Mouse (Mus musculus): ENCODE results near the gene Rras2. TPM values are rescaled to one million over a fixed set of nuclear protein-coding genes. Genes with fewer than 3 reads are reported as not detected.

Gene Rras2
- total and polyA plus RNA-seq, 2 experiments from 2014 or later: 22.5 to 41.3 TPM

GRCm38 (mm10) chr7:114105886-114106285, 11.7 kb downstream of the Rras2 start:
- 91% methylated on average over 8 of the region's 8 CpGs for WGBS
- Histone ChIP-seq H3K9ac (replicated peaks; ENCODE audit: low read length, poor library complexity, severe bottlenecking) (no peak overlapping the region), H3K36me3 (ENCODE audit: insufficient read depth, low read length) (no peaks in the 10 kb centered on the region), H3K27me3 (ENCODE audit: insufficient read depth, low read length) (no peaks in the 10 kb centered on the region), H3K4me3 (ENCODE audit: low read depth, low read length) (no peak overlapping the region), H3K27ac (ENCODE audit: low read depth, low read length) (no peak overlapping the region), H3K4me2 (ENCODE audit: low read depth, low read length, poor library complexity, severe bottlenecking) (no peak overlapping the region), H3K4me1 (ENCODE audit: insufficient read depth, low read length) (no peaks in the 10 kb centered on the region), H3K9me3 (ENCODE audit: low read length) (no peaks in the 10 kb centered on the region)
- no peak for ATAC-seq (ENCODE audit: low FRiP score)
- no peak for DNase-seq (ENCODE audit: low spot score)
- TF ChIP-seq CTCF (IDR thresholded peaks at IDR 0.05): no peak

- Histone ChIP-seq H3K4me1 (ENCODE audit: insufficient read depth, low read length) (no peaks in the 10 kb centered on the region), H3K36me3 (ENCODE audit: insufficient read depth, low read length) (no peaks in the 10 kb centered on the region), H3K4me2 (ENCODE audit: low read depth, low read length, poor library complexity, severe bottlenecking) (no peak overlapping the region), H3K27me3 (ENCODE audit: insufficient read depth, low read length) (no peaks in the 10 kb centered on the region), H3K27ac (ENCODE audit: low read depth, low read length) (no peak overlapping the region), H3K9me3 (ENCODE audit: low read length) (no peaks in the 10 kb centered on the region), H3K9ac (replicated peaks; ENCODE audit: low read length, poor library complexity, severe bottlenecking) (no peak overlapping the region), H3K4me3 (ENCODE audit: low read depth, low read length) (no peak overlapping the region)
- no peak for TF ChIP-seq CTCF (IDR thresholded peaks at IDR 0.05)
- no peak for DNase-seq (ENCODE audit: low spot score)
- no peak for ATAC-seq (ENCODE audit: low FRiP score)
- WGBS: 90% methylated on average over 24 of the region's 24 CpGs
These were observed 13.8 kb downstream of the Rras2 start for GRCm38 (mm10) chr7:114103629-114104347.

- WGBS: 94% methylated on average over 4 of the region's 4 CpGs
- no peak overlapping the region for H3K4me2 ChIP-seq (ENCODE audit: low read depth, low read length, poor library complexity, severe bottlenecking)
- H3K9ac ChIP-seq (replicated peaks; ENCODE audit: low read length, poor library complexity, severe bottlenecking): no peak overlapping the region
- H3K4me1 ChIP-seq (ENCODE audit: insufficient read depth, low read length): no peaks in the 10 kb centered on the region
- no peak for TF ChIP-seq CTCF (IDR thresholded peaks at IDR 0.05)
- no peak overlapping the region for H3K27ac ChIP-seq (ENCODE audit: low read depth, low read length)
- no peaks in the 10 kb centered on the region for H3K36me3 ChIP-seq (ENCODE audit: insufficient read depth, low read length)
- no peak for DNase-seq (ENCODE audit: low spot score)
- H3K9me3 ChIP-seq (ENCODE audit: low read length): no peaks in the 10 kb centered on the region
- no peak overlapping the region for H3K4me3 ChIP-seq (ENCODE audit: low read depth, low read length)
- H3K27me3 ChIP-seq (ENCODE audit: insufficient read depth, low read length): no peaks in the 10 kb centered on the region
- no peak for ATAC-seq (ENCODE audit: low FRiP score)
These were observed 14.4 kb downstream of the Rras2 start for GRCm38 (mm10) chr7:114103152-114103551.

GRCm38 (mm10) chr7:114102609-114103008, 15.0 kb downstream of the Rras2 start:
- Histone ChIP-seq H3K4me1 (ENCODE audit: insufficient read depth, low read length) (no peaks in the 10 kb centered on the region), H3K9ac (replicated peaks; ENCODE audit: low read length, poor library complexity, severe bottlenecking) (no peak overlapping the region), H3K9me3 (ENCODE audit: low read length) (no peaks in the 10 kb centered on the region), H3K4me3 (ENCODE audit: low read depth, low read length) (no peak overlapping the region), H3K27me3 (ENCODE audit: insufficient read depth, low read length) (no peaks in the 10 kb centered on the region), H3K4me2 (ENCODE audit: low read depth, low read length, poor library complexity, severe bottlenecking) (no peak overlapping the region), H3K27ac (ENCODE audit: low read depth, low read length) (no peak overlapping the region), H3K36me3 (ENCODE audit: insufficient read depth, low read length) (no peaks in the 10 kb centered on the region)
- ATAC-seq (ENCODE audit: low FRiP score) (no peak), DNase-seq (ENCODE audit: low spot score) (no peak)
- no peak for TF ChIP-seq CTCF (IDR thresholded peaks at IDR 0.05)
- 35% methylated on average over 4 of the region's 4 CpGs for WGBS

GRCm38 (mm10) chr7:114101412-114101811, 16.2 kb downstream of the Rras2 start:
- no peak overlapping the region for H3K4me3 ChIP-seq (ENCODE audit: low read depth, low read length)
- no peak overlapping the region for H3K4me2 ChIP-seq (ENCODE audit: low read depth, low read length, poor library complexity, severe bottlenecking)
- TF ChIP-seq CTCF (IDR thresholded peaks at IDR 0.05): no peak
- DNase-seq (ENCODE audit: low spot score) (no peak), ATAC-seq (ENCODE audit: low FRiP score) (no peak)
- no peak overlapping the region for H3K27ac ChIP-seq (ENCODE audit: low read depth, low read length)
- H3K36me3 ChIP-seq (ENCODE audit: insufficient read depth, low read length): no peaks in the 10 kb centered on the region
- H3K27me3 ChIP-seq (ENCODE audit: insufficient read depth, low read length): no peaks in the 10 kb centered on the region
- 77% methylated on average over 3 of the region's 3 CpGs for WGBS
- H3K9ac ChIP-seq (replicated peaks; ENCODE audit: low read length, poor library complexity, severe bottlenecking): no peak overlapping the region
- H3K9me3 ChIP-seq (ENCODE audit: low read length): no peaks in the 10 kb centered on the region
- H3K4me1 ChIP-seq (ENCODE audit: insufficient read depth, low read length): no peaks in the 10 kb centered on the region

GRCm38 (mm10) chr7:114093548-114094174, 23.9 kb downstream of the Rras2 start:
- Histone ChIP-seq H3K4me1 (ENCODE audit: insufficient read depth, low read length) (no peaks in the 10 kb centered on the region), H3K27me3 (ENCODE audit: insufficient read depth, low read length) (no peaks in the 10 kb centered on the region), H3K4me3 (ENCODE audit: low read depth, low read length) (no peak overlapping the region), H3K36me3 (ENCODE audit: insufficient read depth, low read length) (no peaks in the 10 kb centered on the region), H3K27ac (ENCODE audit: low read depth, low read length) (no peak overlapping the region), H3K9me3 (ENCODE audit: low read length) (no peaks in the 10 kb centered on the region), H3K9ac (replicated peaks; ENCODE audit: low read length, poor library complexity, severe bottlenecking) (no peak overlapping the region), H3K4me2 (ENCODE audit: low read depth, low read length, poor library complexity, severe bottlenecking) (no peak overlapping the region)
- 75% methylated on average over 8 of the region's 8 CpGs for WGBS
- no peak for TF ChIP-seq CTCF (IDR thresholded peaks at IDR 0.05)
- no peak for DNase-seq (ENCODE audit: low spot score)
- no peak for ATAC-seq (ENCODE audit: low FRiP score)

Data from midbrain, postnatal 0 days (tissue).